Mouse (Mus musculus): ENCODE data around the gene Gm28729.

GRCm38 (mm10) chr9:96572754-96573153, 47.7 kb upstream of the Gm28729 start:
- no peak for TF ChIP-seq CTCF (IDR thresholded peaks at IDR 0.05; ENCODE audit: low read depth)
- TF ChIP-seq EP300 (IDR thresholded peaks at IDR 0.05; ENCODE audit: low read depth), result no peak
